Mouse (Mus musculus) MN1 (cell line): Measurements from ENCODE around the gene Supt3.

ENCODE experiments used
- DNase-seq: peaks from one replicate; pipeline ENCODE4 v3.0.0-alpha.2; 2016; ENCODE audit warnings: low spot score

Gene Supt3

GRCm38 (mm10) chr17:44776738-44777270 is at the start of gene Supt3:
Gene Supt3 (plus strand): TSS chr17:44777152.
- DNase-seq: peak; percentile 99

- DNase-seq: no peak
These were observed 49.3 kb upstream of the Supt3 start for GRCm38 (mm10) chr17:44727675-44728074.

GRCm38 (mm10) chr17:44728464-44728863 is 48.5 kb upstream of the Supt3 start:
- no peak for DNase-seq

GRCm38 (mm10) chr17:44733544-44734310 is 43.2 kb upstream of the Supt3 start:
- no peak for DNase-seq

GRCm38 (mm10) chr17:44734501-44735222 is 42.3 kb upstream of the Supt3 start:
- no peak for DNase-seq

- no peak for DNase-seq
These were observed 41.5 kb upstream of the Supt3 start for GRCm38 (mm10) chr17:44735223-44735990.

GRCm38 (mm10) chr17:44735991-44736561 is 40.9 kb upstream of the Supt3 start:
- DNase-seq: peak; percentile 71

- DNase-seq: no peak
These were observed 39.5 kb upstream of the Supt3 start for GRCm38 (mm10) chr17:44737275-44738120.

GRCm38 (mm10) chr17:44738121-44738637 is 38.8 kb upstream of the Supt3 start:
- no peak for DNase-seq

GRCm38 (mm10) chr17:44742246-44742645 is 34.7 kb upstream of the Supt3 start:
- DNase-seq: no peak

GRCm38 (mm10) chr17:44743780-44744179 is 33.2 kb upstream of the Supt3 start:
- DNase-seq: no peak

- no peak for DNase-seq
These were observed 31.6 kb upstream of the Supt3 start for GRCm38 (mm10) chr17:44745378-44745777.

- no peak for DNase-seq
These were observed 10.6 kb upstream of the Supt3 start for GRCm38 (mm10) chr17:44766318-44766717.

GRCm38 (mm10) chr17:44766975-44767374 is 10.0 kb upstream of the Supt3 start:
- no peak for DNase-seq

- DNase-seq: no peak
These were observed 9.6 kb upstream of the Supt3 start for GRCm38 (mm10) chr17:44767375-44767774.

- no peak for DNase-seq
These were observed 8.4 kb upstream of the Supt3 start for GRCm38 (mm10) chr17:44768522-44768921.

- peak; percentile 24 for DNase-seq
These were observed 6.1 kb upstream of the Supt3 start for GRCm38 (mm10) chr17:44770871-44771270.

GRCm38 (mm10) chr17:44772576-44772975 is 4.4 kb upstream of the Supt3 start:
- DNase-seq: no peak

GRCm38 (mm10) chr17:44777337-44777804 is 419 bp downstream of the Supt3 start:
- peak; percentile 85 for DNase-seq

GRCm38 (mm10) chr17:44778141-44778540 is 1.2 kb downstream of the Supt3 start:
- peak; percentile 12 for DNase-seq

- DNase-seq: no peak
These were observed 3.4 kb downstream of the Supt3 start for GRCm38 (mm10) chr17:44780353-44780752.
